Mouse (Mus musculus): ENCODE measurements around the gene Src. TPM values are rescaled to one million over a fixed set of nuclear protein-coding genes. Genes with fewer than 3 reads are reported as not detected.
A peak's percentile ranks its signal among the peaks of the same experiment; 100 is the strongest.

Src gene
- polyA plus RNA-seq, 1 experiment from 2014 or later = 16.4 TPM

DNA sequence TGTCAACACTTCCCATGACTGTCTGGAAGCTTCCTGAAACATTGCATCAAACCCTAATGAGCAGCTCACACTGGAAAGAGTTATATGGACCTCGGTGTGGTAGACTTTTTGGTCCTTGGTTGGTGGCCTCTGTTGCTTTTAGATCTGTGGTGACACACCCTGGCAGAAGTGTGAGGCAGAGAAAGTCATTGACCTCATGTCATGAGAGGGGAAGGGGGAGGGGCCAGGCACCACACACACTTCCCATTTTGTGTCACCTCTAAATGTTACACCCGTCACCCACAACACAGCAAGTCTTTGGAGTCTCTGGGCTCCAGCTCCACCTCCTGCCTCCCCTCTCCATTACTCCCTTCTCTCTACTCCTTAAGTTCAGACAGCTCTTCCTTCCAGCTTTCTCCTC is 82.1 kb downstream of the Src start:
- H3K9me3 ChIP-seq (ENCODE audit: low read length) = no peaks in the 10 kb centered on the region
- H3K9ac ChIP-seq (replicated peaks; ENCODE audit: low read depth) = no peak overlapping the region
- TF ChIP-seq CTCF (IDR thresholded peaks at IDR 0.05) (no peak), EP300 (IDR thresholded peaks at IDR 0.05) (no peak)
- DNase-seq (ENCODE audit: low spot score) (peak; percentile 35), ATAC-seq (no peak)
- no peak overlapping the region for H3K4me2 ChIP-seq (replicated peaks; ENCODE audit: low read depth, low read length)
- no peaks in the 10 kb centered on the region for H3K36me3 ChIP-seq (ENCODE audit: insufficient read depth, low read length)
- no peaks in the 10 kb centered on the region for H3K4me1 ChIP-seq (ENCODE audit: insufficient read depth, low read depth, low read length)
- no peaks in the 10 kb centered on the region for H3K27me3 ChIP-seq (replicated peaks; ENCODE audit: insufficient read depth, low read length)
- no peak overlapping the region for H3K4me3 ChIP-seq (ENCODE audit: low read depth, low read length)
- H3K27ac ChIP-seq (ENCODE audit: low read length) = no peak overlapping the region
- 41% methylated on average over 2 of the region's 2 CpGs for WGBS

DNA sequence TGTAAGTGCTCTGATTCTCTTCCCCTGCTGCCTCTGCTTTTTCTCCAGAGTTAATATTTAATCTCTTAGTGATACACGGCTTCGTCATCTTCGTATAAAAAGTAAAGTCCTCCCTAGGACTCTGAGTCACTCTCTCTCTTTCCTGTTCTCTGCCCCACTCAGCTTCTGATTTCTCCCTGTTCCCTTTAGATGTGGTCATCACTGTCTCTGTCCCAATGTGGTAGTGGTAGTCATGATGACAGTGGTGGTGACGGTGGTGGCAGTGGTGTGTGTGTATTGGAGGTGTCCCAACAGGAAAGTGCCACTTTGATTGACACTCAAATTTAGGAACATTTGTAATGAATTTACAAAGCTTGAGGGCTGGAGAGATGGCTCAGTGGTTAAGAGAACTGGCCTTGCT is 83.1 kb downstream of the Src start:
- H3K4me1 ChIP-seq (ENCODE audit: insufficient read depth, low read depth, low read length) = no peaks in the 10 kb centered on the region
- no peak overlapping the region for H3K4me2 ChIP-seq (replicated peaks; ENCODE audit: low read depth, low read length)
- H3K27me3 ChIP-seq (replicated peaks; ENCODE audit: insufficient read depth, low read length) = no peaks in the 10 kb centered on the region
- no peaks in the 10 kb centered on the region for H3K36me3 ChIP-seq (ENCODE audit: insufficient read depth, low read length)
- no peak overlapping the region for H3K4me3 ChIP-seq (ENCODE audit: low read depth, low read length)
- TF ChIP-seq CTCF (IDR thresholded peaks at IDR 0.05) = no peak
- no peak for TF ChIP-seq EP300 (IDR thresholded peaks at IDR 0.05)
- ATAC-seq (peak; percentile 25; the same call in 1 of the 2 replicates), DNase-seq (ENCODE audit: low spot score) (no peak)
- no peaks in the 10 kb centered on the region for H3K9me3 ChIP-seq (ENCODE audit: low read length)
- WGBS = 61% methylated on average over 4 of the region's 4 CpGs
- H3K27ac ChIP-seq (ENCODE audit: low read length) = no peak overlapping the region
- H3K9ac ChIP-seq (replicated peaks; ENCODE audit: low read depth) = no peak overlapping the region

DNA sequence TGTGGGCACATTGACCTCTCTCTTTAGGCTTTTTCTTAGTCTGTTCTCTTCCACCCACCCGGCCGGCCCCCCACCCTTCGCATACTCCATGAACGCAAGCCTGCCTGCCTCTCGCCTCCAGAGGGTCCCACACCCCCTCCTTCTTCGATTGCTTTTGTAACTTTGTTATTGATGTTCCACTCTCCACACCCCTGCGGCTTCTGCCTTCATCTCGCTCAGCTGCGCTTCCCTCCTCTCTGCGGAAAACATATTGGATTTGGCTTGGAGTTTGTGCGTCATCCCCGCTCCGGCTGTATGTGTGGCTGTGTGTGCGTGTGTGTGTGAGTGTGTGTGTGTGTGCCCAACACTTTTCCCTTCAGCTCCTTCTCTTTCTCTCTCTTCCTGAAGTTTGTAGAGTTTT is 88.5 kb downstream of the Src start:
- 17% methylated on average over 14 of the region's 14 CpGs for WGBS
- no peak overlapping the region for H3K4me3 ChIP-seq (ENCODE audit: low read depth, low read length)
- H3K36me3 ChIP-seq (ENCODE audit: insufficient read depth, low read length) = no peaks in the 10 kb centered on the region
- no peaks in the 10 kb centered on the region for H3K9me3 ChIP-seq (ENCODE audit: low read length)
- no peak overlapping the region for H3K9ac ChIP-seq (replicated peaks; ENCODE audit: low read depth)
- TF ChIP-seq EP300 (IDR thresholded peaks at IDR 0.05) (no peak), CTCF (IDR thresholded peaks at IDR 0.05) (no peak)
- no peaks in the 10 kb centered on the region for H3K27me3 ChIP-seq (replicated peaks; ENCODE audit: insufficient read depth, low read length)
- H3K27ac ChIP-seq (ENCODE audit: low read length) = no peak overlapping the region
- H3K4me2 ChIP-seq (replicated peaks; ENCODE audit: low read depth, low read length) = 0 out of 2 replicates have a peak overlapping the region, but pooled peaks have one; percentile 11
- H3K4me1 ChIP-seq (ENCODE audit: insufficient read depth, low read depth, low read length) = no peaks in the 10 kb centered on the region
- DNase-seq (ENCODE audit: low spot score) (peak; percentile 53), ATAC-seq (peak; percentile 28; the same call in 1 of the 2 replicates)

DNA sequence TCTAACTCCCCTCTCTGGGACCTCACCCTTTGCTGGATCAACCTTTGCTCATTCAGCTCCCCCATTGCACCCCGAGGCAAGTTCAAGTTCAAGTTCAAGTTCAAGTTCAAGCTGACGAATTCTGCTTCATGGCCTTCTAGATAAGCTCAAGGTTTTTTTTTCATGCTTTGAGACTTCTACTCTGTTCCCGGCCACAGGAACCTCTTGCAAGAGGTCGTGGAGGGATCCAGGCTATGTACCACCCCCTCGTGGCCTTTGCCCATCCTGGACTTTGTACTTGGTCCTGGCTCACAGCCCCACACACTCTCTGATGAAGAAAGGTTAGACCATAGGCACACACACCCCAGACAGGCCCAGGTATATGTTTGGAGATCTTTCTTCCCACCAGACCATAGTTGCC is 90.9 kb downstream of the Src start:
- H3K27me3 ChIP-seq (replicated peaks; ENCODE audit: insufficient read depth, low read length) = no peaks in the 10 kb centered on the region
- WGBS = 71% methylated on average over 5 of the region's 5 CpGs

DNA sequence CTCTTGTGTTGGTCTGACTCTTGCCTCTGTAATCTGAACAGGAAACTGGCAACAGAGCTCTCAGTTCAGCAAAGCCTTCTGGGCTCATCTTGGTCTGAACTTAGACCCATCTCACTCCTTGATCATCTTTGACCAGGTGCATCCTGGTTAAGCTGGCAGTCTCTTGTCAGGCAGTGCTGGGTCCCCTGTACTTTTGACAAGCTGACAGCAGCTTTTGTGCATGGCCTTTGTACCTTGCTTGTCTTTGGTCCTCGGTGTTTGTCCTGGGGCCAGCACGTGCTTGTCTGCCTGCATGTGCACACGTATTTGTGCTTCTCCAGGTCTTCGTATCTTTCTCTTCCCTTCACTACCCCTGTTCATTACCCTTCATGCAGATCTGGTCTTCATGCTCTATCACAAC is 91.8 kb downstream of the Src start:
- TF ChIP-seq CTCF (IDR thresholded peaks at IDR 0.05) (no peak), EP300 (IDR thresholded peaks at IDR 0.05) (no peak)
- DNase-seq (ENCODE audit: low spot score) (no peak), ATAC-seq (no peak)
- Histone ChIP-seq H3K4me3 (ENCODE audit: low read depth, low read length) (no peak overlapping the region), H3K9me3 (ENCODE audit: low read length) (no peaks in the 10 kb centered on the region), H3K4me1 (ENCODE audit: insufficient read depth, low read depth, low read length) (no peaks in the 10 kb centered on the region), H3K36me3 (ENCODE audit: insufficient read depth, low read length) (no peaks in the 10 kb centered on the region), H3K9ac (replicated peaks; ENCODE audit: low read depth) (no peak overlapping the region), H3K27ac (ENCODE audit: low read length) (no peak overlapping the region), H3K27me3 (replicated peaks; ENCODE audit: insufficient read depth, low read length) (no peaks in the 10 kb centered on the region), H3K4me2 (replicated peaks; ENCODE audit: low read depth, low read length) (no peak overlapping the region)
- WGBS = 71% methylated on average over 4 of the region's 4 CpGs

More for the DNA sequence above, 90.9 kb downstream of the Src start:
- Histone ChIP-seq H3K36me3 (ENCODE audit: insufficient read depth, low read length) (no peaks in the 10 kb centered on the region), H3K4me3 (ENCODE audit: low read depth, low read length) (no peak overlapping the region), H3K4me1 (ENCODE audit: insufficient read depth, low read depth, low read length) (no peaks in the 10 kb centered on the region), H3K27ac (ENCODE audit: low read length) (no peak overlapping the region), H3K9me3 (ENCODE audit: low read length) (no peaks in the 10 kb centered on the region), H3K4me2 (replicated peaks; ENCODE audit: low read depth, low read length) (no peak overlapping the region), H3K9ac (replicated peaks; ENCODE audit: low read depth) (no peak overlapping the region)
- DNase-seq (ENCODE audit: low spot score) = no peak
- ATAC-seq = no peak
- TF ChIP-seq CTCF (IDR thresholded peaks at IDR 0.05) (no peak), EP300 (IDR thresholded peaks at IDR 0.05) (no peak)

DNA sequence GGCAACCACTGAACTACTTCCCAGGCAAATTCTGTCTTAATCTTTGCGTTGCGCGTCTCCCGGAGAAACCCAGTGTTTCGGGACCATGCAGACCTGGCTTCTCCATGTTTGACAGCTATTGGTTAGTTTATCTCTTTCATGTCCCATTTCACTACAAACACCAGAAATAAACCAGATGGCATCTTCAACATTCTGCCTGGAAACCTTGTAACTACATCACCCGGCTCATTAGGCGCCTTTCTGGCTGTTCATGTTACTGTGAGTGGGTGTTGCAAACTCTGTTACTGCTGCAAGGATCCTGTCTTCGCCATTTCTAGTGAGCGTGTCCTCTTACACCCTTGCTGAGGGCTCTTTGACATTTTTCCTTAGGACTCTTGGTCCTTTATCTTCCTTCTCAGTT is 94.6 kb downstream of the Src start:
- ATAC-seq (no peak), DNase-seq (ENCODE audit: low spot score) (no peak)
- H3K4me1 ChIP-seq (ENCODE audit: insufficient read depth, low read depth, low read length) = no peaks in the 10 kb centered on the region
- 86% methylated on average over 9 of the region's 9 CpGs for WGBS
- no peak overlapping the region for H3K4me3 ChIP-seq (ENCODE audit: low read depth, low read length)
- H3K4me2 ChIP-seq (replicated peaks; ENCODE audit: low read depth, low read length) = no peak overlapping the region
- H3K27me3 ChIP-seq (replicated peaks; ENCODE audit: insufficient read depth, low read length) = no peaks in the 10 kb centered on the region
- H3K9ac ChIP-seq (replicated peaks; ENCODE audit: low read depth) = no peak overlapping the region
- no peaks in the 10 kb centered on the region for H3K36me3 ChIP-seq (ENCODE audit: insufficient read depth, low read length)
- TF ChIP-seq CTCF (IDR thresholded peaks at IDR 0.05) (no peak), EP300 (IDR thresholded peaks at IDR 0.05) (no peak)
- no peaks in the 10 kb centered on the region for H3K9me3 ChIP-seq (ENCODE audit: low read length)
- no peak overlapping the region for H3K27ac ChIP-seq (ENCODE audit: low read length)

DNA sequence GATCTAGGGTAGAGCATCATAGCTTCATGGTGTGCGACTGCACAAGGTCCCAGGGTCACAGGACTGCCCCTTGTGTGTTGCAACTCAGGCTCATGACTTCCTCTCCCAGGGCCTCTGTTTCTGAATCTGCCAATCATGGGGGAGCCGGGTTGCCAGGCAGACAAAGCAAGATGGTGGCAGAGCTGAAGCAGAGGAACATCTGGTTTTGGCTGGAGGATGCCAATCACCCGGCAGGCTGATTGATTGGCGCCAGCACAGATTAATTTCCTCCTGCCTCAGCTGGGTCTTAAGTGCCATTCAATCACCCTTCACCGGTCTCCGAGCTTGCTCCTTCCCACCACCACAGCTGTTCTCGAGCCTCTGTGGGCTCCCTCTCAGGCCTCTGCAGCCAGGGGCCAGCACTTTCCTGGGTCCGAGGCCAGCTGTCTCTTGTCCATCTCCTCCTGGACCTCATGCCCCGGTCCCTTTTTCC is 95.5 kb downstream of the Src start:
- no peak for ATAC-seq
- Histone ChIP-seq H3K4me3 (ENCODE audit: low read depth, low read length) (no peak overlapping the region), H3K9me3 (ENCODE audit: low read length) (no peaks in the 10 kb centered on the region), H3K36me3 (ENCODE audit: insufficient read depth, low read length) (no peaks in the 10 kb centered on the region), H3K4me2 (replicated peaks; ENCODE audit: low read depth, low read length) (no peak overlapping the region), H3K9ac (replicated peaks; ENCODE audit: low read depth) (no peak overlapping the region), H3K4me1 (ENCODE audit: insufficient read depth, low read depth, low read length) (no peaks in the 10 kb centered on the region), H3K27me3 (replicated peaks; ENCODE audit: insufficient read depth, low read length) (no peaks in the 10 kb centered on the region), H3K27ac (ENCODE audit: low read length) (no peak overlapping the region)
- WGBS = 35% methylated on average over 9 of the region's 9 CpGs
- no peak for DNase-seq (ENCODE audit: low spot score)
- TF ChIP-seq EP300 (IDR thresholded peaks at IDR 0.05) = no peak
